Mouse (Mus musculus): ENCODE data around the gene Fzr1.

Fzr1 gene

GRCm38 (mm10) chr10:81323791-81324530 is 54.4 kb downstream of the Fzr1 start:
- DNase-seq: peak; percentile 93

GRCm38 (mm10) chr10:81323141-81323775 is 55.1 kb downstream of the Fzr1 start:
- peak; percentile 93 for DNase-seq

- DNase-seq: peak; percentile 96
These were observed 55.9 kb downstream of the Fzr1 start for GRCm38 (mm10) chr10:81322444-81322843.

GRCm38 (mm10) chr10:81321436-81321835 is 56.9 kb downstream of the Fzr1 start:
- no peak for DNase-seq

GRCm38 (mm10) chr10:81320550-81321347 is 57.6 kb downstream of the Fzr1 start, which contains the start of gene Cactin:
Gene Cactin, plus strand, starts transcription at chr10:81321103.
- DNase-seq: peak; percentile 100

- no peak for DNase-seq
These were observed 58.4 kb downstream of the Fzr1 start for GRCm38 (mm10) chr10:81319741-81320549.

GRCm38 (mm10) chr10:81319330-81319699 is 59.0 kb downstream of the Fzr1 start:
- peak; percentile 96 for DNase-seq

GRCm38 (mm10) chr10:81318589-81319329 is 59.6 kb downstream of the Fzr1 start:
- DNase-seq: peak; percentile 96

GRCm38 (mm10) chr10:81317273-81317672 is 61.0 kb downstream of the Fzr1 start:
- peak; percentile 96 for DNase-seq

GRCm38 (mm10) chr10:81316338-81317060 is 61.8 kb downstream of the Fzr1 start:
- no peak for DNase-seq

All from heart, adult 11 months (tissue).